Mouse (Mus musculus): ENCODE results near the gene Tmigd3.
A peak's percentile ranks its signal among the peaks of the same experiment; 100 is the strongest.

- no peak for TF ChIP-seq MAFK (IDR thresholded peaks at IDR 0.05; ENCODE audit: borderline replicate concordance, low read depth, low read length)
- TF ChIP-seq USF2 (IDR thresholded peaks at IDR 0.05; ENCODE audit: borderline replicate concordance in 1 of 2, insufficient read depth in 1 of 2, low read depth in 1 of 2, low read length in 2 of 2), result no peak
- no peak for TF ChIP-seq GATA1 (IDR thresholded peaks at IDR 0.05; ENCODE audit: low read depth, low read length)
- no peak for TF ChIP-seq CTCF (IDR thresholded peaks at IDR 0.05 in 2 of 3, conservative IDR thresholded peaks at IDR 0.05 in 1 of 3; ENCODE audit: control insufficient read depth in 1 of 3, insufficient read depth in 1 of 3, low read depth in 2 of 3, low read length in 3 of 3, poor library complexity in 1 of 3, severe bottlenecking in 1 of 3)
- TF ChIP-seq EP300 (IDR thresholded peaks at IDR 0.05; ENCODE audit: low read depth in 1 of 2, low read length in 2 of 2), result peak; percentile 26 to 32; a peak in 3 of 4 replicates
- TF ChIP-seq SIN3A (IDR thresholded peaks at IDR 0.05; ENCODE audit: low read length), result peak; percentile 27; the same call in 1 of the 2 replicates
- no peak for TF ChIP-seq POLR2A (IDR thresholded peaks at IDR 0.05; ENCODE audit: control insufficient read depth in 1 of 2, insufficient read depth in 1 of 2, low read depth in 1 of 2, low read length in 2 of 2, poor library complexity in 1 of 2)
- TF ChIP-seq RCOR1 (IDR thresholded peaks at IDR 0.05; ENCODE audit: low read depth, low read length), result no peak
- TF ChIP-seq ELF1 (IDR thresholded peaks at IDR 0.05; ENCODE audit: low read depth, low read length), result no peak
- no peak for TF ChIP-seq TCF12 (IDR thresholded peaks at IDR 0.05; ENCODE audit: low read depth, low read length)
- TF ChIP-seq NRF1 (IDR thresholded peaks at IDR 0.05; ENCODE audit: insufficient read depth, low read depth, low read length, poor library complexity, severe bottlenecking), result no peak
- no peak for TF ChIP-seq HCFC1 (IDR thresholded peaks at IDR 0.05; ENCODE audit: low read depth, low read length)
- TF ChIP-seq MAX (IDR thresholded peaks at IDR 0.05; ENCODE audit: low read length), result no peak
- TF ChIP-seq ZKSCAN1 (IDR thresholded peaks at IDR 0.05; ENCODE audit: low read depth, low read length), result no peak
Measured at GRCm38 (mm10) chr3:105898325-105898724, 27.6 kb downstream of the Tmigd3 start.
